Mouse (Mus musculus) gastrocnemius, adult 18-20 months (tissue): ENCODE measurements at regions not wholly inside any gene's neighbourhood (a gene's known extent, or its start where the extent isn't known, plus 50 kb on each side); places are given as distances from the start of the nearest gene placed in this dataset.

Experiments
- DNase-seq: peaks from one replicate; pipeline ENCODE4 v3.0.0; 2021; ENCODE audit warnings: low spot score

- DNase-seq = no peak
Observed at GRCm38 (mm10) chr9:15175866-15176265, 63.0 kb upstream of the Vstm5 start.

GRCm38 (mm10) chr9:15175412-15175811, 63.4 kb upstream of the Vstm5 start:
- DNase-seq = no peak

GRCm38 (mm10) chr9:15170911-15171310, 59.0 kb upstream of the Hephl1 start:
- no peak for DNase-seq

GRCm38 (mm10) chr9:15169714-15170113, 57.8 kb upstream of the Hephl1 start:
- peak; percentile 15 for DNase-seq

- DNase-seq = no peak
Observed at GRCm38 (mm10) chr9:15168961-15169360, 57.1 kb upstream of the Hephl1 start.

- DNase-seq = no peak
Observed at GRCm38 (mm10) chr9:15166896-15167295, 55.0 kb upstream of the Hephl1 start.

GRCm38 (mm10) chr9:15166476-15166875, 54.6 kb upstream of the Hephl1 start:
- no peak for DNase-seq
